Mouse (Mus musculus) gastrocnemius, postnatal 10 days (tissue): Measurements from ENCODE around the gene Tfe3. TPM values are rescaled to one million over a fixed set of nuclear protein-coding genes. Genes with fewer than 3 reads are reported as not detected.
"Not testable (repeated sequence)": the region's sequence is repeated elsewhere in the genome, so short reads cannot be mapped to it uniquely, and the experiment has no call there.

Experiments used
- DNase-seq: peaks from one replicate; pipeline ENCODE4 v3.0.0; 2021; ENCODE audit warnings: mixed read lengths
- total RNA-seq, 2 experiments: library from RNA; stranded (reverse); gene quantifications; 2 replicates each; pipeline ENCODE4 v1.2.3; 2021

Gene Tfe3
- total RNA-seq, 2 experiments from 2014 or later: 10.5 to 16.7 TPM

- peak; percentile 49 for DNase-seq
These were observed 11.8 kb upstream of the Tfe3 start, which contains the start of gene Ccdc120 for GRCm38 (mm10) chrX:7750432-7751116. TSS of gene Ccdc120 (minus strand) at chrX:7750905.

- not testable (repeated sequence) for DNase-seq
These were observed 8.7 kb upstream of the Tfe3 start for GRCm38 (mm10) chrX:7753627-7754026.

- no peak for DNase-seq
These were observed 499 bp downstream of the Tfe3 start for GRCm38 (mm10) chrX:7762921-7763197.

- DNase-seq: peak; percentile 8
These were observed 1.5 kb downstream of the Tfe3 start for GRCm38 (mm10) chrX:7763631-7764393.

GRCm38 (mm10) chrX:7764657-7765280 is 2.4 kb downstream of the Tfe3 start:
- no peak for DNase-seq

GRCm38 (mm10) chrX:7765281-7765670 is 2.9 kb downstream of the Tfe3 start:
- DNase-seq: no peak

GRCm38 (mm10) chrX:7765764-7766163 is 3.4 kb downstream of the Tfe3 start:
- DNase-seq: no peak

- no peak for DNase-seq
These were observed 7.1 kb downstream of the Tfe3 start for GRCm38 (mm10) chrX:7769302-7770017.

GRCm38 (mm10) chrX:7772766-7773165 is 10.4 kb downstream of the Tfe3 start:
- no peak for DNase-seq

- no peak for DNase-seq
These were observed 13.3 kb downstream of the Tfe3 start for GRCm38 (mm10) chrX:7775501-7776205.

GRCm38 (mm10) chrX:7776329-7777082 is 14.1 kb downstream of the Tfe3 start:
- DNase-seq: peak; percentile 51

GRCm38 (mm10) chrX:7778450-7779244 is 16.3 kb downstream of the Tfe3 start:
- DNase-seq: no peak

GRCm38 (mm10) chrX:7779294-7779693 is 16.9 kb downstream of the Tfe3 start:
- DNase-seq: no peak

- no peak for DNase-seq
These were observed 20.3 kb downstream of the Tfe3 start for GRCm38 (mm10) chrX:7782603-7783092.

- DNase-seq: peak; percentile 64
These were observed 27.3 kb downstream of the Tfe3 start, which contains the start of gene Gripap1 for GRCm38 (mm10) chrX:7789542-7790136. TSS of gene Gripap1 (plus strand) at chrX:7789765.

- DNase-seq: no peak
These were observed 27.9 kb downstream of the Tfe3 start for GRCm38 (mm10) chrX:7790309-7790708.

GRCm38 (mm10) chrX:7793361-7793760 is 31.0 kb downstream of the Tfe3 start:
- no peak for DNase-seq

GRCm38 (mm10) chrX:7795016-7795415 is 32.7 kb downstream of the Tfe3 start:
- DNase-seq: peak; percentile 20

GRCm38 (mm10) chrX:7797327-7797726 is 35.0 kb downstream of the Tfe3 start:
- no peak for DNase-seq

- DNase-seq: not testable (repeated sequence)
These were observed 39.8 kb downstream of the Tfe3 start for GRCm38 (mm10) chrX:7802157-7802556.
